Mouse (Mus musculus): Measurements from ENCODE around the gene Prr13. TPM values are rescaled to one million over a fixed set of nuclear protein-coding genes. Genes with fewer than 3 reads are reported as not detected.

The Prr13 gene
- 94.6 and 117 TPM in 2 replicates for polyA plus RNA-seq (2012; rRNA removed)

DNA sequence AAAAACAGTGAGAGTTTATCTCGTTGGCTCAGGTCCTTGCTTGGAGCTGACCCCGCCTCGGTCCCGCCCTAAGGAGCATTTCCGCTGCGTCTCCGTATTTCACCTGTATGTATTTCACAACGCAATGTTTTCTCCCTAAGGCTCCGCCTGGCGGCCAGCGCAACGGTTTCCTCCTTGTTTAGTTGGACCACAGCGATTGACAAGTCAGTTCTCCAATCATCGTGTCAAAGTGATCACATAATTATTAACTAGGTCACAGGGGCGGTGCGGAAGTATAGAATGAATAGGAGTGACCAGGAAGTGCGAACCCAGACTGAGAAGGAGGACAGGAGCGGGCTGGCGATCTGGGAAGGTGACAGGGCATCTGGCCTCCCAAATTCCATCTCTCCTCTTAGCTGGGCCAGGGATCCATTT lies at the start of gene Prr13:
Gene Prr13 (plus strand): TSS at position 125 of the 414 bp plus-strand sequence.
- TF ChIP-seq POLR2A (IDR thresholded peaks at IDR 0.05; ENCODE audit: borderline replicate concordance, extremely low read depth, insufficient read depth, insufficient read length, poor library complexity, severe bottlenecking) (no peak), CTCF (IDR thresholded peaks at IDR 0.05; ENCODE audit: borderline replicate concordance, extremely low read depth, insufficient read depth, insufficient read length) (peak; percentile 73)
- DNase-seq (ENCODE audit: low read depth) = peak; percentile 98

DNA sequence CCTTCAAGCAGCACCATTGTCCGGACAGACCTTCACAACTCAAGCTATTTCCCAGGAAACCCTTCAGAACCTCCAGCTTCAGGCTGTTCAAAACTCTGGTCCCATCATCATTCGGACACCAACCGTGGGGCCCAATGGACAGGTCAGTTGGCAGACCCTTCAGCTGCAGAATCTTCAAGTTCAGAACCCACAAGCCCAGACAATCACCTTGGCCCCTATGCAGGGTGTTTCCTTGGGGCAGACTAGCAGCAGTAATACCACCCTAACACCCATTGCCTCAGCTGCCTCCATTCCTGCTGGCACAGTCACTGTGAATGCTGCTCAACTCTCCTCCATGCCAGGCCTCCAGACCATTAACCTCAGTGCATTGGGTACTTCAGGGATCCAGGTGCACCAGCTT lies 49.5 kb upstream of the Prr13 start:
- DNase-seq (ENCODE audit: low read depth) = no peak
- no peak for TF ChIP-seq POLR2A (IDR thresholded peaks at IDR 0.05; ENCODE audit: borderline replicate concordance, extremely low read depth, insufficient read depth, insufficient read length, poor library complexity, severe bottlenecking)
- TF ChIP-seq CTCF (IDR thresholded peaks at IDR 0.05; ENCODE audit: borderline replicate concordance, extremely low read depth, insufficient read depth, insufficient read length) = no peak

DNA sequence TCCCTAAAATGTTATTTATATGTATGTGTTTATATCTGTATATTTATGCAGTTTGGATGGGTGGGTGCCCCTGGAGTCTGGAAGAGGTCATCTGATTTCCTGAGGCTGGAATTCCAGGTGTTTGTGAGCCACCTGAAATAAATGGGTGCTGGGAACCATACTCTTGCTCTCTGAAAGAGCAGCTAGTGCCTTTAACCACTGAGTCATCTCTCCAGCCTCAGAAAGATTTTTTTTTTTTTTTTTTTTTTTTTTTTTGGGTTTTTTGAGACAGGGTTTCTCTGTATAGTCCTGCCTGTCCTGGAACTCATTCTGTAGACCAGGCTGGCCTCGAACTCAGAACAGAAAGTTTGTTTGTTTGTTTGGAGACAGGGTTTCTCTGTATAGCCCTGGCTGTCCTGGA lies 47.8 kb upstream of the Prr13 start:
- DNase-seq (ENCODE audit: low read depth) = no peak
- TF ChIP-seq POLR2A (IDR thresholded peaks at IDR 0.05; ENCODE audit: borderline replicate concordance, extremely low read depth, insufficient read depth, insufficient read length, poor library complexity, severe bottlenecking) = no peak
- TF ChIP-seq CTCF (IDR thresholded peaks at IDR 0.05; ENCODE audit: borderline replicate concordance, extremely low read depth, insufficient read depth, insufficient read length) = no peak

DNA sequence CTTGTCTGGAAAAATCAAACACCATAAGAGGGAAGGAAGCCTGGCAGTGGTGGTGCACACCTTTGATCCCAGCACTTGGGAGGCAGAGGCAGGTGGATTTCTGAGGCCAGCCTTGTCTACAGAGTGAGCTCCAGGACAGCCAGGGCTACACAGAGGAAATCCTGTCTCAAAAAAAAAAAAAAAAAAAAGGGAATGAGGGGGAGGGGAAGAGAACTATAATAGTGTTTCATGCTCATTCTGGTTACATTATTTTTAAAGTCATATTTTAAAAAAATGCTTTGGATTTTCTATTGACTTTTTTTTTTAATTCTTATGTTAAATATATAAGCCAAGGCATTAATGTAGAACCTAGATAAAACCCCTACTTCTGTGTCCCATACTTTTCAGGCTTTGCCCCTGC lies 45.1 kb upstream of the Prr13 start:
- TF ChIP-seq CTCF (IDR thresholded peaks at IDR 0.05; ENCODE audit: borderline replicate concordance, extremely low read depth, insufficient read depth, insufficient read length) (no peak), POLR2A (IDR thresholded peaks at IDR 0.05; ENCODE audit: borderline replicate concordance, extremely low read depth, insufficient read depth, insufficient read length, poor library complexity, severe bottlenecking) (no peak)
- DNase-seq (ENCODE audit: low read depth) = no peak

DNA sequence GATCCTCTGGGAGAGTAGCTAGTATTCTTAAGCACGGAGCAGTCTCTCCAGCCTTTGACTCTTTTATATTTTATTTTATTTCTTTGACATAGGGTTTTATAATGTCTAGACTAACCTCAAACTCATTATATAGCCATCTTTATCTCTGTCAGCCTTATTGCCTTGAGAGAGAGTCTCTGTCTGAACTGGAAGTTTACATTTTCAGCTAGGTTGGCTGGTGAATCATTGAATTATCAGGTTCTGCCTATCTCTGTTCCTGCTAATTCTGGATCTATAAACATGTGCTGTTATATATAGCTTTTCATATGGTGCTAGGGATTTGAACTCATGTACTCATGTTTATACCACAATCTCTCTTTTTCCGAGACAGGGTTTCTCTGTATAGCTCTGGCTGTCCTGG lies 41.3 kb upstream of the Prr13 start:
- TF ChIP-seq POLR2A (IDR thresholded peaks at IDR 0.05; ENCODE audit: borderline replicate concordance, extremely low read depth, insufficient read depth, insufficient read length, poor library complexity, severe bottlenecking) = no peak
- no peak for TF ChIP-seq CTCF (IDR thresholded peaks at IDR 0.05; ENCODE audit: borderline replicate concordance, extremely low read depth, insufficient read depth, insufficient read length)
- no peak for DNase-seq (ENCODE audit: low read depth)

DNA sequence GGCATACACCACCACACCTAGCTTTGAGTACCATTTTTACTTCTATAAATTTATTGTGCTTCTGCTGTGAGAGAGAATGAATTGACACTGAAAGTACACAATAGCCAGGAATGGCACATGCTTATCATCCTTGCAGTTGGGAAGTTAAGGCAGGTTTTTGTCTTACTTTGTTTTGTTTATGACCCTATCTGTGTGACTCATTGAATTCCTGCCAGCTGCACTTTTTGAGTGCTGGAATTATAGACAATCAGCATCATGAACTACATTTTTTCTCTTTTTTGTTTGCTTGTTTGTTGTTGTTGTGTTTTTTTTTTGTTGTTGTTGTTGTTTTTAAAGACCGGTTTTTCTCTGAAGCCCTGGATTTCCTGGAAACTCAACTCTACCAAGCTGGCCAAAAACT lies 37.8 kb upstream of the Prr13 start:
- no peak for DNase-seq (ENCODE audit: low read depth)
- TF ChIP-seq POLR2A (IDR thresholded peaks at IDR 0.05; ENCODE audit: borderline replicate concordance, extremely low read depth, insufficient read depth, insufficient read length, poor library complexity, severe bottlenecking) (no peak), CTCF (IDR thresholded peaks at IDR 0.05; ENCODE audit: borderline replicate concordance, extremely low read depth, insufficient read depth, insufficient read length) (no peak)

DNA sequence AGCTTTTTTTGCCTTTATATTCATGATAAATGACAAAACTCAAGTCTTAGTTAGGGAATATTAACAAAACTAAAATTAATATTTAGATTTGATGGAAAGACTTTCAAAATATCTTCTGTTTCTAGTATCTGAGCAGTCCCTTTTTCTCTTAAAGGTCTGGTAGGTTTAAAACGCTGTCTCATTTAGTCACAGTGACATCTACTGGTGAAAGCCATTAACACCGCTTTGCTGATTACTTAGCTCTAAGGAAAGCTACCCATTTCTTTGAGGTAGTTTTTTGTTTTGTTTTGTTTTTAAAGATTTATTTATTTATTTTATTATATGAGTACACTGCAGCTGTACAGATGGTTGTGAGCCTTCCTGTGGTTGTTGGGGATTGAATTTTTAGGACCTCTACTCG lies 37.4 kb upstream of the Prr13 start:
- peak; percentile 83 for DNase-seq (ENCODE audit: low read depth)
- TF ChIP-seq POLR2A (IDR thresholded peaks at IDR 0.05; ENCODE audit: borderline replicate concordance, extremely low read depth, insufficient read depth, insufficient read length, poor library complexity, severe bottlenecking) (no peak), CTCF (IDR thresholded peaks at IDR 0.05; ENCODE audit: borderline replicate concordance, extremely low read depth, insufficient read depth, insufficient read length) (peak; percentile 38; the same call in 1 of the 2 replicates)

DNA sequence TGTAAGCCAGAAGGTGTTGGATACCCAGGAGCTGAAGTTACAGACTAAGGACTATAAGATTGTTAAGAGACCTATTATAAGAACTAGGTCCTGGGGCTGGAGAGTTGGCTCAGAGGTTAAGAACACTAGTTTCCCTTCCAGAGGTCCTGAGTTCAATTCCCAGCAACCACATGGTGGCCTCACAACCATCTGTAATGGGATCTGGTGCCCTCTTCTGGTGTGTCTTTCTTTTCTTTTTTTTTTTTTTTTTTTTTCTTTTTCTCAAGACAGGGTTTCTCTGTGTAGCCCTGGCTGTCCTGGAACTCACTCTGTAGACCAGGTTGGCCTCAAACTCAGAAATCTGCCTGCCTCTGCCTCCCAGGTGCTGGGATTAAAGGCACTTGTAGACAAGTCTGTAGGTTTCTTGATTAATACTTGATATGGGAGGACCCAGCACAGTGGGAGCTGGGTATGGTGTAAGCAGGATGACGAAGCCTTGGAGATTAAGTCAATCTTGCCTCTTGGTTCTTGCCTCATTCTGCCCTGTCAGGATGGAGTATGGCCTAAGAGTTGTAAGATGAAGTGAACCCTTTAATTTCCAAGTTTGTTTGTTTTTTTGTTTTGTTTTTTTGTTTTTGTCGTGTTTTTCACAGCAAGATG lies 35.1 kb upstream of the Prr13 start:
- TF ChIP-seq POLR2A (IDR thresholded peaks at IDR 0.05; ENCODE audit: borderline replicate concordance, extremely low read depth, insufficient read depth, insufficient read length, poor library complexity, severe bottlenecking) (no peak), CTCF (IDR thresholded peaks at IDR 0.05; ENCODE audit: borderline replicate concordance, extremely low read depth, insufficient read depth, insufficient read length) (no peak)
- no peak for DNase-seq (ENCODE audit: low read depth)

DNA sequence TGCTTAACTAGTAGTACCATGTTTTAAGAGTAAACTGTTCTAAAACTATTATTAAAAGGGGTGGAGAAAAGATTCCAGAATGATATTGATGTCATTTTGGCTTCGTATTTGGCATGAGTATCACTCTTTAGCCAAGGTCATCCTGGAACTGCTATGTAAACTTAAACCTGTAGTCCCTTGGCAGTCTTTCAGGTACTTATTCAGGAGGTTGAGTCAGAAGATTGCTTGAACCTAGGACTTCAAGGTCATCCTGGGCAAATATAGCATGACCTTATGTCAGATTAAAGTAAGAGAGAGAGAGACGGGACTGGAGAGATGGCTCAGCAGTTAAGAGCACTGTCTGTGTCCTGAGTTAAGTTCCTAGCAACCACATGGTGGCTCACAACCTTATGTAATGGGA lies 34.2 kb upstream of the Prr13 start:
- no peak for DNase-seq (ENCODE audit: low read depth)
- TF ChIP-seq CTCF (IDR thresholded peaks at IDR 0.05; ENCODE audit: borderline replicate concordance, extremely low read depth, insufficient read depth, insufficient read length) = no peak
- TF ChIP-seq POLR2A (IDR thresholded peaks at IDR 0.05; ENCODE audit: borderline replicate concordance, extremely low read depth, insufficient read depth, insufficient read length, poor library complexity, severe bottlenecking) = no peak

DNA sequence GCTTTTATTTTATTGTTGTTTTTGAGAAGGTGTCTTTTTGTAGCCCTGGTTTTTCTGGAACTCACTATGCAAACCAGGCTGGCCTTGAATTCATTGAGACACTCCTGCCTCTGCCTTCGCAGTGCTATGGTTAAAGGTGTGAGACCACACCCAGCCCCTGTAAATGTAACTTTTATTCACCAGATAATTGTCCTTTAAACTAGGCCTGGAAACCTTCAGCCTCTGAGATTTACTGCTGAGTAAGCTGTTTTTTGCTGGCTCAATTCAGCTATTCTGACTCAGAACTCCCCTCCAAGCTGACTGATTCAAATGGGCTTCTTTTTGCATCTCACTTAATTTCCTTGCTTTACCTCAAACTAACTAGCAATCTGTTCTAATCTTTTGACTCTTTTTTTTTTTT lies 31.9 kb upstream of the Prr13 start:
- DNase-seq (ENCODE audit: low read depth) = no peak

DNA sequence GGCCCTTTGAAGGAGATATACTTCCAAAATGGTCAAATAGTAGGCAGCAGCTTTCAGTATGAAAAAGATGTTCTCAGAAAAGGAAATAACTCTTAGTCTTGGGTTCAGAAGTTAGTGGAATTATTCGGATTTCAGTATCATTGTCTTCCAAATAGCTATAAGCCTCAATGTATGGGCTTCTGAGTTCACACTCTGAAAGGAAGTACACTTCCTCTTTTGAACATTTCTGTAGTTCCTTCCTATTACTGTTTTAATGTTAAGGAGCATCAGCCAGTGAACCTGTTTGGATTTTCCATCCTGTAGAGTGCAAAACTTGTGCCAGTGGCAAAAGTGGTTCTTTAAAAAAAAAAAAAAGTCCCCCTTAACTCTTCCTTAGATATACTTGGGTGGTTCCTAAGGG lies 26.8 kb upstream of the Prr13 start:
- no peak for DNase-seq (ENCODE audit: low read depth)
- no peak for TF ChIP-seq CTCF (IDR thresholded peaks at IDR 0.05; ENCODE audit: borderline replicate concordance, extremely low read depth, insufficient read depth, insufficient read length)
- no peak for TF ChIP-seq POLR2A (IDR thresholded peaks at IDR 0.05; ENCODE audit: borderline replicate concordance, extremely low read depth, insufficient read depth, insufficient read length, poor library complexity, severe bottlenecking)

More for the DNA sequence above, 31.9 kb upstream of the Prr13 start:
- TF ChIP-seq CTCF (IDR thresholded peaks at IDR 0.05; ENCODE audit: borderline replicate concordance, extremely low read depth, insufficient read depth, insufficient read length) (no peak), POLR2A (IDR thresholded peaks at IDR 0.05; ENCODE audit: borderline replicate concordance, extremely low read depth, insufficient read depth, insufficient read length, poor library complexity, severe bottlenecking) (no peak)

DNA sequence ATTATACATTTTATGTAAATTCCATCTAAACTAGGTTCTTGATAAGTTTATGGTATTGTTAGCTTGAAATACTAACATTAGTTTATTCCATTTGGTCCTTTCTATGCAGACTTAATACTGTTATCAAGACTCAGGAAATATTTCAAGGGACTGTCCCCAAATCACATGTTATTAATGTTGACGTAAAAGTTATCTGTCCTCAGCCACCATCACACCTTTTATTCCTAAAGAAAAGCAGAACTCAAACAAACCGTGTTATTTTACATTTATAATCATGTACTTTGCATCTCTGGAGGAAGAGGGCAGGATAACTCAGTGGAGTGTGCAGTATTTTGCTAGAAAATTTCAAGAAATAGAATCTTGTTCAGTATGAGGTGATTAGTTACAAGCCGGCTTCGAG lies 25.7 kb upstream of the Prr13 start:
- DNase-seq (ENCODE audit: low read depth) = no peak
- TF ChIP-seq CTCF (IDR thresholded peaks at IDR 0.05; ENCODE audit: borderline replicate concordance, extremely low read depth, insufficient read depth, insufficient read length) (no peak), POLR2A (IDR thresholded peaks at IDR 0.05; ENCODE audit: borderline replicate concordance, extremely low read depth, insufficient read depth, insufficient read length, poor library complexity, severe bottlenecking) (no peak)

Data from brain, embryonic 14.5 days (tissue).